Mouse (Mus musculus) adipose tissue, adult 10 weeks (tissue): Measurements from ENCODE around the gene Ring1. TPM values are rescaled to one million over a fixed set of nuclear protein-coding genes. Genes with fewer than 3 reads are reported as not detected.

Experiments used
- polyA plus RNA-seq: library from polyadenylated mRNA; stranded (reverse); fragments of 350-450 nt; fragmentation: Illumina TruSeq; extraction: RNeasy Lipid Tissue Mini Kit (QIAGEN cat#74804); gene quantifications from one replicate; pipeline ENCODE4 v1.2.3, GENCODE M21; 2014; ENCODE audit warnings: low read depth, low replicate concordance

Gene Ring1
- polyA plus RNA-seq = 30.7 TPM

DNA sequence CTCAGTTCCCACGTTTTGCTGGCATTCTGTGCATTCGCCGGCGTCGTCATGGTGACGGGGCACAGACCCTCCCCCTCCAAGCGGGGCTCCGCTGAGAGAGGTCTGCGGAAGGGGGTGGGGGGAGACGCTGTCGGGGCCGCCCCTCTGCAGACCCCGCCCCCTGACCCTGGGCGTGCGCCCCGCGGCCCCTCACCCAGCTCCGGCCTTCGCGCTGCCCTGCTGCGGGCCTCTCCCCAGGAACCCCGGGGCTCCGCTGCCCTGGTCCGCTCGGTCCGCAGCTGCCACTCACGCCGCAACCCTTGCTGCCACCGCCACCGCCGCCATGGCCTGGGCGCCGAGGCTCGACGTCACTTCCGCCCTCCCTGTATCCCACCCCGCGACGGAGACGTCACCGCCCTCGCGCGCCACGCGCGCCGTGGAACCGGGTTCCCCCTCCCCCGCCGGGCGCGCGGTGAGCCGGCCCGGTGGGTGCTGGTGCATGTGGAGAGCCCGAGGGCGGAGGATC, at the start of gene Ring1:
Gene Ring1 (minus strand): TSS at position 364 of the 505 bp plus-strand sequence.

DNA sequence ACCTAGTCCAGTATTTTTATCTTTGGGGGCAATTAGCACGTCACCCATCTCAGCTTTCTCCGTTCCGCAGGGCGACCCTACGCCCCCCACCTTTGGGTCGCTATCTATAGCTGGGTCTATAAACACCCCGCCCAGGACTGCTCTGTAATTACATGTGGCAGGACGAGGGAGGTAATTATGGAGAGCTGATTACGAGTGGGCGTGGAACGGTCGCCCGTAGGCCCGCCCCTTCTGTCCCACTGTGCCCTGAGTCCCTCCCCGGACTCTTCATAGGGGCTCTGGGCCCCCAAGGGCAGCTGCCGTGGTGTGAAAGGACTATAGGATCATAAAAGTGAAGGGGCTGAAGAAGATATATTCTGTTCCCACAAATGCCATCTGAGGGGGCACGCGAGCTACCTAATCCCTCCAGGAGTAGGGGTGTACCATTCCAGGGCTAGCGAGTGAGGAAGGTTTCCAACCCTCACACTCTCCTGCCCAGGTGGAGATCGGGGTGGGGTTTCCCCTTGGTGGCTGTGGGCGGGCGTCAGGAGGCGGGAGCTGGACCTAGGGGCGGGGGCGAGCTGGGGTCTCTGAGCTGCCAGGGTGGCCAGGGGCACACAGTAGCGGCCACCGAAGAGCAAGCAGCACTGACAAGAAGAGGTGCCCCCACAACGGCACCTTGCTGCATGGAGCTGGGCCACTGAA, 14.5 kb upstream of the Ring1 start, which contains the start of gene Col11a2:
Gene Col11a2 (plus strand): TSS at position 560 of the 684 bp plus-strand sequence.

DNA sequence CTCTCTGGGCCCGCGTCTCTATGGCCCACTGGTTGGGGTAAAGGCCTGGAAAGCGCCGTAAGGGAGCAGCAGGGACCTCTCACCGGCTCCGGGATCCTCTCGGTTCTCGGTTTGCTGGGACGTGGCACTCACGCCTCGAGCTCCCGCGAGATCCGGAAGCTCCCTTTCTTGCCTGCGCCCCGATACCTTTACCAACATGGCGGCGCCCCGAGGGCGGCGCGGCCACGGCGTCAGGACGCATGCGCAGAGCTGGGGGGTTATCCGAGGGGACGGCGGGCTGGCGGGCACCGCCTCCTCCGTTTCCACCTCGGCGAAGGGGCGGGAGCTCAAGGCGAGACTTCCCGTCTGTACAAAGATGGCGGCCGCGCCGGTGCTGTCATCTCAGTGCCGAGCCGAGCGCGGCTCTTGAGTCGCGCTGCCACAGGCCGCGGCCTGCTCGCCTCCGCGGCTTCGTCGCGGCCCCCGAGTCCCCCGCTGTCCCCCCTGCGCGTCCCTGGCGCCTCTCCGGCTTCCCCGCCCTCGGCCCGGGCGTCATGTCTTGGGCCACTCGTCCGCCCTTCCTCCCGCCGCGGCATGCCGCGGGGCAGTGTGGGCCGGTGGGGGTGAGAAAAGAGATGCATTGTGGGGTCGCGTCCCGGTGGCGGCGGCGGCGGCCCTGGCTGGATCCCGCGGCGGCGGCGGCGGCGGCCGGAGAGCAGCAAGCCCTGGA, 7.1 kb upstream of the Ring1 start, which contains the start of the genes Slc39a7 and Rxrb:
Gene Slc39a7 (minus strand): TSS at position 218 of the 709 bp plus-strand sequence.
Gene Rxrb (plus strand): TSS at position 348 of the 709 bp plus-strand sequence.

DNA sequence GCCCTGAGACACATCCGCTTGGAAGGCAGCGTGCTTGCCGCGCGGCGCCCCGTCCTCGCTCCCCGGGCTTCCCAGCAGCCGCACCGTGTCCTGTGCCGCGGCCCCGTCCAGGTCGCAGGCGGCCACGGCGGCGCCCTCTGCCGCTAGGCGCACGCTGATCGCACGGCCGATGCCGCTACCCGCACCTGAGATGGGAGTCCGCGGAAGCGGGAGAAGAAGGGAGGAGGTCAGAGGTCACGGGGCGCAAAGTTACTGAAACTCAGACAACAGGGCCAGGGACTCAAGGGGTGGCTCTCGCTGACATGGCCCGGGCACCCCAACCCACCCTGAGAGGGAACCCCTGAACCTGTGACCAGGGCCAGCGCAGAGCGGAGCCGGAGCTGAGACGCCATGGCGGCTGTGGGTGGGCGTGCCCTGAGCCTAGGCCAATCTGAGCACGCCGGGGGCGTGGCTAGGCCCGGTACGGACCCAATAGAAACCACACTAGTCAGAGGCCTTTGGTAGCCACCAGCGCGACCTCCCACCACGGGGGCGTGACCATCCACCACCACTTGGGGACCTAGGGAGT, 3.3 kb upstream of the Ring1 start, which contains the start of gene H2-Ke6:
Gene H2-Ke6 (minus strand): TSS at position 405 of the 568 bp plus-strand sequence.

DNA sequence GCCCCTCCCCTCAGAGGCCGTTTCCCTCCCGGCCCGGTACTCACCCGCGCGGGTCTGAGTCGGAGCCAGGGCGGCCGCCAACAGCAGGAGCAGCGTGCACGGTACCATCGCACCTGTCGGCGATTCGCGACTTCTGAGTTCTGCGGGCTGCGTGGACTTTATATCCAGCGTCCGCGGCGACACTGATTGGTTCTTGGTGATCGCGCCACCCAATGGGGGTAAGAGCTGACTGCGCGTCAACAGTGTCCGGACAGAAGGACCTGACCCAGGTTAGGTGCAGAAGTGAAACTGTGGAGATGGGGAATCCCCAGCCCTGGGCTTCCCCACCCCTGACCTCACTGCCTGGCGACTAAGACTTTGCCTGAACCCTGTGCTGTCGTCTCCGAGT, 24.3 kb downstream of the Ring1 start, which contains the start of gene H2-K1:
Gene H2-K1 (minus strand): TSS at position 198 of the 388 bp plus-strand sequence.

Other genes with a start within 250 kb of the Ring1 start
- gene Angptl4, start 242.8 kb downstream of the Ring1 start, polyA plus RNA-seq = 245 TPM
- 91.1 TPM for gene Kank3, start 214.2 kb downstream of the Ring1 start, polyA plus RNA-seq
- gene Rps28, start 200.1 kb downstream of the Ring1 start, polyA plus RNA-seq = 1,499 TPM
- 425 TPM for gene Ndufa7, start 200.1 kb downstream of the Ring1 start, polyA plus RNA-seq
- gene Cd320, start 181.6 kb downstream of the Ring1 start, polyA plus RNA-seq = 72.7 TPM
- not detected for gene Gm7029, start 150.8 kb downstream of the Ring1 start, polyA plus RNA-seq
- 1.9 TPM for gene Kifc1, start 134.0 kb downstream of the Ring1 start, polyA plus RNA-seq
- gene Platr17, start 119.5 kb downstream of the Ring1 start, polyA plus RNA-seq = not detected
- 29.2 TPM for gene Daxx, start 115.3 kb downstream of the Ring1 start, polyA plus RNA-seq
- 147 TPM for gene Tapbp, start 108.8 kb downstream of the Ring1 start, polyA plus RNA-seq
- 25.1 TPM for gene Zbtb22, start 108.8 kb downstream of the Ring1 start, polyA plus RNA-seq
- 66.6 TPM for gene Rgl2, start 95.1 kb downstream of the Ring1 start, polyA plus RNA-seq
- gene Pfdn6, start 84.3 kb downstream of the Ring1 start, polyA plus RNA-seq = 70.9 TPM
- 14.0 TPM for gene Wdr46, start 84.0 kb downstream of the Ring1 start, polyA plus RNA-seq
- 5.6 TPM for gene B3galt4, start 73.2 kb downstream of the Ring1 start, polyA plus RNA-seq
- gene Vps52, start 68.9 kb downstream of the Ring1 start, polyA plus RNA-seq = 36.0 TPM
- 1,863 TPM for gene Rps18, start 68.7 kb downstream of the Ring1 start, polyA plus RNA-seq
- 1,539 TPM for gene H2-K1, start 24.3 kb downstream of the Ring1 start, polyA plus RNA-seq
- 92.5 TPM for gene H2-Ke6, start 3.4 kb upstream of the Ring1 start, polyA plus RNA-seq
- gene Slc39a7, start 7.0 kb upstream of the Ring1 start, polyA plus RNA-seq = 158 TPM
- gene Rxrb, start 7.1 kb upstream of the Ring1 start, polyA plus RNA-seq = 38.6 TPM
- 1.0 TPM for gene Col11a2, start 14.8 kb upstream of the Ring1 start, polyA plus RNA-seq
- gene H2-Oa, start 67.7 kb upstream of the Ring1 start, polyA plus RNA-seq = 1.3 TPM
- gene H2-DMa, start 94.9 kb upstream of the Ring1 start, polyA plus RNA-seq = 48.1 TPM
- gene Brd2, start 98.0 kb upstream of the Ring1 start, polyA plus RNA-seq = 137 TPM
- 44.6 TPM for gene H2-DMb2, start 118.6 kb upstream of the Ring1 start, polyA plus RNA-seq
- 43.1 TPM for gene H2-DMb1, start 128.4 kb upstream of the Ring1 start, polyA plus RNA-seq
- 19.5 TPM for gene Tap1, start 162.9 kb upstream of the Ring1 start, polyA plus RNA-seq
- gene Psmb9, start 163.1 kb upstream of the Ring1 start, polyA plus RNA-seq = 19.8 TPM
- gene Psmb8, start 173.0 kb upstream of the Ring1 start, polyA plus RNA-seq = 45.9 TPM
- 26.3 TPM for gene Tap2, start 178.8 kb upstream of the Ring1 start, polyA plus RNA-seq
- gene H2-Ob, start 214.2 kb upstream of the Ring1 start, polyA plus RNA-seq = 2.3 TPM
- gene H2-Ab1, start 233.0 kb upstream of the Ring1 start, polyA plus RNA-seq = 244 TPM